Mouse (Mus musculus) neural tube, embryonic 12.5 days (tissue): ENCODE measurements around the gene Jade2. TPM values are rescaled to one million over a fixed set of nuclear protein-coding genes. Genes with fewer than 3 reads are reported as not detected.

Experiments used
- ATAC-seq: fragments of 200-750 bp; cut with Nextera tagmentation; 2 replicates; pipeline ENCODE4 v1.8.0; 2017; ENCODE audit warnings: low read depth, mild to moderate bottlenecking, moderate TSS enrichment, moderate library complexity; ENCODE audit not compliant: low FRiP score
- H3K27ac ChIP-seq: fragments of 300-500 bp; sonication (generic); 2 replicates; pipeline ENCODE4 v1.5.1; 2016
- H3K27me3 ChIP-seq: fragments of 300-500 bp; sonication (generic); replicated peaks from 2 replicates; pipeline ENCODE4 v1.6.1; 2016; ENCODE audit warnings: mild to moderate bottlenecking
- H3K36me3 ChIP-seq: fragments of 300-500 bp; sonication (generic); 2 replicates; pipeline ENCODE4 v1.6.1; 2016; ENCODE audit warnings: mild to moderate bottlenecking
- H3K4me1 ChIP-seq: fragments of 300-500 bp; sonication (generic); 2 replicates; pipeline ENCODE4 v1.6.1; 2016
- H3K4me2 ChIP-seq: fragments of 300-500 bp; sonication (generic); replicated peaks from 2 replicates; pipeline ENCODE4 v1.6.1; 2016; ENCODE audit warnings: mild to moderate bottlenecking
- H3K4me3 ChIP-seq: fragments of 300-500 bp; sonication (generic); 2 replicates; pipeline ENCODE4 v1.5.1; 2016
- H3K9ac ChIP-seq: fragments of 300-500 bp; sonication (generic); 2 replicates; pipeline ENCODE4 v1.6.1; 2016; ENCODE audit warnings: mild to moderate bottlenecking
- H3K9me3 ChIP-seq: fragments of 300-500 bp; sonication (generic); 2 replicates; pipeline ENCODE4 v1.6.1; 2016; ENCODE audit warnings: mild to moderate bottlenecking
- WGBS: fragments of 180-500 bp; shearing (Covaris S2); methylation state at CpG from one replicate; pipeline ENCODE4 v1.1.7; 2016; 5-methylcytosine and 5-hydroxymethylcytosine counted together
- polyA plus RNA-seq: library from polyadenylated mRNA; unstranded; fragments of >200 nt; fragmentation: Nextera tagmentation; extraction: Ambion mirVana; gene quantifications from 2 replicates; pipeline ENCODE4 v1.2.1, GENCODE M21; 2016

Gene Jade2
- polyA plus RNA-seq, 1 experiment from 2014 or later: 0.23 TPM

GRCm38 (mm10) chr11:51824867-51825424 lies 32.5 kb downstream of the Jade2 start:
- no peak for ATAC-seq
- 94% methylated on average over 19 of the region's 19 CpGs for WGBS
- H3K9me3 ChIP-seq: no peaks in the 10 kb centered on the region
- H3K27me3 ChIP-seq: no peaks in the 10 kb centered on the region
- H3K36me3 ChIP-seq: no peaks in the 10 kb centered on the region
- H3K4me1 ChIP-seq: peaks cover 5% of the 10 kb centered on the region
- no peak overlapping the region for H3K4me3 ChIP-seq
- H3K27ac ChIP-seq: no peak overlapping the region
- H3K9ac ChIP-seq: no peak overlapping the region
- H3K4me2 ChIP-seq: no peak overlapping the region

- 93% methylated on average over 3 of the region's 3 CpGs for WGBS
Observed at GRCm38 (mm10) chr11:51823963-51824753, 33.3 kb downstream of the Jade2 start.

DNA sequence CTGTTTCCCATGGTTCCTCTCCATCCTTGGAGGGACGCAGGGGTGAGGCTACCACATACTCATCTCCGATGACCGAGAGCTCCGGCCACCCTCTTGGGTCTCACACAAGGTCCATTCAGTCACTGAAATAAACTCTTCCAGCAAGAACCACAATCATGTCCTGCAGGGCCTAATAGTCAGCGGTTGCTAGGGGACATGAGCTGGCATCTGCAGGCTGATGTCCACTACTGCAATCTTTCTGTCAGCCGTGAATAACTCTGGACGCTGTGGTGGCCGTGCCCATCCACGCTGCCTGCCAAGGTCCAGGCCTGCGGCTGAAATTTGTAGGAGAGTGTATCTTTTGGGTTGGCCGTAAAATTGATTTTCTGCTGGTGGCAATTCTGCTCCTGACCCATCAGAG lies 34.2 kb downstream of the Jade2 start:
- no peak overlapping the region for H3K27ac ChIP-seq
- no peak overlapping the region for H3K4me3 ChIP-seq
- no peak for ATAC-seq
- H3K9ac ChIP-seq: no peak overlapping the region
- 37% methylated on average over 11 of the region's 11 CpGs for WGBS
- H3K27me3 ChIP-seq: no peaks in the 10 kb centered on the region
- no peaks in the 10 kb centered on the region for H3K9me3 ChIP-seq
- no peak overlapping the region for H3K4me2 ChIP-seq
- H3K36me3 ChIP-seq: no peaks in the 10 kb centered on the region
- peaks cover 5% of the 10 kb centered on the region for H3K4me1 ChIP-seq

More at GRCm38 (mm10) chr11:51823963-51824753, 33.3 kb downstream of the Jade2 start:
- no peak for ATAC-seq
- no peak overlapping the region for H3K9ac ChIP-seq
- H3K4me1 ChIP-seq: peaks cover 5% of the 10 kb centered on the region
- no peak overlapping the region for H3K4me3 ChIP-seq
- H3K27ac ChIP-seq: no peak overlapping the region
- no peaks in the 10 kb centered on the region for H3K27me3 ChIP-seq
- H3K4me2 ChIP-seq: no peak overlapping the region
- H3K9me3 ChIP-seq: no peaks in the 10 kb centered on the region
- H3K36me3 ChIP-seq: no peaks in the 10 kb centered on the region

- Histone ChIP-seq H3K27me3 (no peaks in the 10 kb centered on the region), H3K9ac (no peak overlapping the region), H3K36me3 (no peaks in the 10 kb centered on the region), H3K27ac (no peak overlapping the region), H3K4me1 (peaks cover 5% of the 10 kb centered on the region), H3K9me3 (no peaks in the 10 kb centered on the region), H3K4me2 (no peak overlapping the region), H3K4me3 (no peak overlapping the region)
- no peak for ATAC-seq
- WGBS: 15% methylated on average over 4 of the region's 4 CpGs
Observed at GRCm38 (mm10) chr11:51822736-51823135, 34.7 kb downstream of the Jade2 start.

- no peaks in the 10 kb centered on the region for H3K27me3 ChIP-seq
- H3K9me3 ChIP-seq: no peaks in the 10 kb centered on the region
- H3K36me3 ChIP-seq: no peaks in the 10 kb centered on the region
- no peak overlapping the region for H3K9ac ChIP-seq
- no peak overlapping the region for H3K27ac ChIP-seq
- no peak overlapping the region for H3K4me2 ChIP-seq
- 45% methylated on average over 11 of the region's 11 CpGs for WGBS
- ATAC-seq: no peak
- H3K4me1 ChIP-seq: peaks cover 5% of the 10 kb centered on the region
- no peak overlapping the region for H3K4me3 ChIP-seq
Observed at GRCm38 (mm10) chr11:51820861-51821260, 36.6 kb downstream of the Jade2 start.

GRCm38 (mm10) chr11:51819964-51820363 lies 37.5 kb downstream of the Jade2 start:
- Histone ChIP-seq H3K4me2 (no peak overlapping the region), H3K9ac (no peak overlapping the region), H3K9me3 (no peaks in the 10 kb centered on the region), H3K36me3 (no peaks in the 10 kb centered on the region), H3K4me3 (no peak overlapping the region), H3K4me1 (peaks cover 5% of the 10 kb centered on the region), H3K27ac (no peak overlapping the region), H3K27me3 (no peaks in the 10 kb centered on the region)
- ATAC-seq: no peak
- 74% methylated on average over 3 of the region's 3 CpGs for WGBS

DNA sequence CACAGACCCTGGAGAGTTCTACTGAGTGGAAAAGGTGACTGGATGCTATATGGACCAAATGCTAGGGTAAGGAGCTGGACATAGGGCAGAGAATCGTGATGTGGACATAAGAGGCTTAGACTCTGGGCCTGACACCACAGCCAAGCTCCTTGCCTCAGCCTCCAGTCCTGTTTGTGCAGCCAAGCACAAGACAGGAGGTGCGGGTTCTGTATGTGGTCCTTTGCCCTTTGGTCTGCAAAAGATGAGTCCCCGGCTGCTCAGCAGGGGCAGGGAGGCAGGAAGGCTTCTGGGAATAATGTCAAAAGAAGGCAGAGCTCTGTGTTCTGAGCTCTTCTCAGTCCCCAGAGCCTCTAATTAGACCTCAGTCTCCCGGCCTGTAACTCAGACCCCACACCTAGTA lies 38.6 kb downstream of the Jade2 start:
- no peak for ATAC-seq
- no peak overlapping the region for H3K27ac ChIP-seq
- H3K9me3 ChIP-seq: no peaks in the 10 kb centered on the region
- 92% methylated on average over 4 of the region's 4 CpGs for WGBS
- H3K36me3 ChIP-seq: no peaks in the 10 kb centered on the region
- H3K4me1 ChIP-seq: peaks cover 5% of the 10 kb centered on the region
- no peaks in the 10 kb centered on the region for H3K27me3 ChIP-seq
- H3K4me3 ChIP-seq: no peak overlapping the region
- no peak overlapping the region for H3K9ac ChIP-seq
- H3K4me2 ChIP-seq: no peak overlapping the region

GRCm38 (mm10) chr11:51817756-51818155 lies 39.7 kb downstream of the Jade2 start:
- Histone ChIP-seq H3K27ac (no peak overlapping the region), H3K36me3 (no peaks in the 10 kb centered on the region), H3K27me3 (no peaks in the 10 kb centered on the region), H3K4me3 (no peak overlapping the region), H3K4me1 (peaks cover 4% of the 10 kb centered on the region), H3K9ac (no peak overlapping the region), H3K4me2 (no peak overlapping the region), H3K9me3 (no peaks in the 10 kb centered on the region)
- no peak for ATAC-seq
- WGBS: 41% methylated on average over 6 of the region's 6 CpGs

DNA sequence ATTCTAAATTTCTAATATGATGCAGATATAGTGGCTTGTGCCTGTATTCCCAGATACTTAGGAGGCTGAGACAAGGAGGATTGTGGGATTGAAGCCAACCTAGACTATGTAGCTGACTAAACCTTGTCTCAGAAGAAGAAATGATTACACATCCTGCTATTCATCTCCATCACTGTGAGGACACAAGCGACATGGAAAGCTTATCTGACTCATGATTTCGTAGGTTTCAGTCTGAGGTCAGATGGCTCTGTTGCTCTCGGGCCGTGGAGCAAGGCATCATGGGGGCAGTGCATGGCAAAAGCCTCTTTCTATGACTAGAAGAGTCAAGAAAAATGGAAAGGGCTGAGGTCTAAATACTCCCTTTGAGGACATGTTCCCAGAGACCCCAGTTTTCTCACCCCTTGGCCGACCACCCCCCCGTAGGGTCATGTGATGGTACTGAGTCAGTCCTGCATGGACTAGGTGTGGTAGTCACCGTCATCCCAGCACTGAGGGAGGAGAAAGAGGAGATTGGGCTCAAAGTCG lies 45.4 kb downstream of the Jade2 start:
- whole genome bisulfite sequencing: 89% methylated on average over 8 of the region's 8 CpGs
- Histone ChIP-seq H3K27ac (no peak overlapping the region), H3K4me2 (no peak overlapping the region), H3K4me3 (no peak overlapping the region), H3K9me3 (no peaks in the 10 kb centered on the region), H3K36me3 (no peaks in the 10 kb centered on the region), H3K27me3 (no peaks in the 10 kb centered on the region), H3K4me1 (no peaks in the 10 kb centered on the region), H3K9ac (no peak overlapping the region)
- ATAC-seq: no peak

- WGBS: 89% methylated on average over 4 of the region's 4 CpGs
- no peak overlapping the region for H3K27ac ChIP-seq
- H3K27me3 ChIP-seq: no peaks in the 10 kb centered on the region
- no peak for ATAC-seq
- H3K4me1 ChIP-seq: no peaks in the 10 kb centered on the region
- no peak overlapping the region for H3K4me2 ChIP-seq
- no peak overlapping the region for H3K9ac ChIP-seq
- H3K4me3 ChIP-seq: no peak overlapping the region
- no peaks in the 10 kb centered on the region for H3K36me3 ChIP-seq
- no peaks in the 10 kb centered on the region for H3K9me3 ChIP-seq
Observed at GRCm38 (mm10) chr11:51811230-51811629, 46.2 kb downstream of the Jade2 start.

DNA sequence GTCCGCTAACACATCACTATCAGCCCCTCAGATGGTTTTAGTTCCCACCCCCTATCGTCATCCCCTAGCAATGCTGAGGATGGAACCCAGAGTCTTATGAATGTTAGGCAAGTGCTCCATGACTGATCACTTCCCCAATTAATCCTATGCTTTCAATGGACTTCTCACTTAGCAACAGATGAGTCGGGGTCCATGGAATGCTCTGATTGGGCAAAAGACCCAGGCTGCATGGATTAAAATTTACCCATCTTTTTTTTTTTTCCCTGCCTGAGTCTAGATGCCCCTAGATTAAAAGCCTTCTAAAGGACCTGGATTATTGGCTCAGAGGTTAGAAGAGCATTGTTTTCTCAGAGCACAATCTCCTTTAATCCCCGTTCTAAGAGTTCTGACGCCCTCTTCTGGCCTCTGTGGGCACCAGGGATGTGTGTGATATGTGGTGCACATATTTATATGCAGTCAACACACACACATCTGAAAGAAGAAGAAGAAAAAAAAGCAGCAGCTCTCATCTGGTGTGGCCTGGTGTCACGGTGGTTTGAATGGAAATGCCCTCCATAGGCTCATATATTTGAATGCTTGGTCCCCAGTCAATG lies 47.7 kb downstream of the Jade2 start:
- Histone ChIP-seq H3K9me3 (no peaks in the 10 kb centered on the region), H3K4me2 (no peak overlapping the region), H3K4me3 (no peak overlapping the region), H3K36me3 (no peaks in the 10 kb centered on the region), H3K4me1 (no peaks in the 10 kb centered on the region), H3K27me3 (no peaks in the 10 kb centered on the region), H3K9ac (no peak overlapping the region), H3K27ac (no peak overlapping the region)
- no peak for ATAC-seq
- 65% methylated on average over 6 of the region's 6 CpGs for WGBS

GRCm38 (mm10) chr11:51807108-51807879 lies 50.2 kb downstream of the Jade2 start:
- Histone ChIP-seq H3K27ac (no peak overlapping the region), H3K9ac (no peak overlapping the region), H3K9me3 (no peaks in the 10 kb centered on the region), H3K4me3 (no peak overlapping the region), H3K4me2 (no peak overlapping the region), H3K4me1 (no peaks in the 10 kb centered on the region), H3K36me3 (no peaks in the 10 kb centered on the region), H3K27me3 (no peaks in the 10 kb centered on the region)
- 59% methylated on average over 13 of the region's 13 CpGs for WGBS
- ATAC-seq: no peak
